Mouse (Mus musculus): ENCODE results near the gene Gm17018. TPM values are rescaled to one million over a fixed set of nuclear protein-coding genes. Genes with fewer than 3 reads are reported as not detected.
A peak's percentile ranks its signal among the peaks of the same experiment; 100 is the strongest.

Gene Gm17018
- total RNA-seq, 2 experiments from 2014 or later = 42.4 to 50.2 TPM

- no peak for ATAC-seq (replicated peaks; ENCODE audit: poor library complexity, severe bottlenecking)
Measured at GRCm38 (mm10) chr19:45586850-45587249, 26.4 kb downstream of the Gm17018 start.

GRCm38 (mm10) chr19:45587509-45588292 lies 27.3 kb downstream of the Gm17018 start:
- ATAC-seq (replicated peaks; ENCODE audit: poor library complexity, severe bottlenecking) = no peak

GRCm38 (mm10) chr19:45589761-45590160 lies 29.3 kb downstream of the Gm17018 start:
- ATAC-seq (replicated peaks; ENCODE audit: poor library complexity, severe bottlenecking) = no peak

GRCm38 (mm10) chr19:45591704-45592103 lies 31.3 kb downstream of the Gm17018 start:
- ATAC-seq (replicated peaks; ENCODE audit: poor library complexity, severe bottlenecking) = peak; percentile 91

GRCm38 (mm10) chr19:45592916-45593315 lies 32.5 kb downstream of the Gm17018 start:
- ATAC-seq (replicated peaks; ENCODE audit: poor library complexity, severe bottlenecking) = no peak

GRCm38 (mm10) chr19:45594079-45594478 lies 33.7 kb downstream of the Gm17018 start:
- ATAC-seq (replicated peaks; ENCODE audit: poor library complexity, severe bottlenecking) = no peak

GRCm38 (mm10) chr19:45595481-45595880 lies 35.1 kb downstream of the Gm17018 start:
- no peak for ATAC-seq (replicated peaks; ENCODE audit: poor library complexity, severe bottlenecking)

- ATAC-seq (replicated peaks; ENCODE audit: poor library complexity, severe bottlenecking) = no peak
Measured at GRCm38 (mm10) chr19:45596019-45596418, 35.6 kb downstream of the Gm17018 start.

GRCm38 (mm10) chr19:45596434-45596833 lies 36.0 kb downstream of the Gm17018 start:
- ATAC-seq (replicated peaks; ENCODE audit: poor library complexity, severe bottlenecking) = no peak

GRCm38 (mm10) chr19:45597106-45597505 lies 36.7 kb downstream of the Gm17018 start:
- ATAC-seq (replicated peaks; ENCODE audit: poor library complexity, severe bottlenecking) = no peak

GRCm38 (mm10) chr19:45602606-45603005 lies 42.2 kb downstream of the Gm17018 start:
- no peak for ATAC-seq (replicated peaks; ENCODE audit: poor library complexity, severe bottlenecking)

GRCm38 (mm10) chr19:45606701-45607100 lies 46.3 kb downstream of the Gm17018 start:
- ATAC-seq (replicated peaks; ENCODE audit: poor library complexity, severe bottlenecking) = no peak

- ATAC-seq (replicated peaks; ENCODE audit: poor library complexity, severe bottlenecking) = no peak
Measured at GRCm38 (mm10) chr19:45607479-45607878, 47.1 kb downstream of the Gm17018 start.

GRCm38 (mm10) chr19:45608648-45609339 lies 48.4 kb downstream of the Gm17018 start:
- no peak for ATAC-seq (replicated peaks; ENCODE audit: poor library complexity, severe bottlenecking)

GRCm38 (mm10) chr19:45610823-45611222 lies 50.4 kb downstream of the Gm17018 start:
- no peak for ATAC-seq (replicated peaks; ENCODE audit: poor library complexity, severe bottlenecking)

GRCm38 (mm10) chr19:45614375-45614774 lies 54.0 kb downstream of the Gm17018 start:
- ATAC-seq (replicated peaks; ENCODE audit: poor library complexity, severe bottlenecking) = no peak

GRCm38 (mm10) chr19:45614928-45615327 lies 54.5 kb downstream of the Gm17018 start:
- no peak for ATAC-seq (replicated peaks; ENCODE audit: poor library complexity, severe bottlenecking)

GRCm38 (mm10) chr19:45615415-45616213 lies 55.2 kb downstream of the Gm17018 start:
- ATAC-seq (replicated peaks; ENCODE audit: poor library complexity, severe bottlenecking) = no peak

GRCm38 (mm10) chr19:45616214-45616518 lies 55.8 kb downstream of the Gm17018 start:
- ATAC-seq (replicated peaks; ENCODE audit: poor library complexity, severe bottlenecking) = no peak

GRCm38 (mm10) chr19:45616735-45617134 lies 56.3 kb downstream of the Gm17018 start:
- ATAC-seq (replicated peaks; ENCODE audit: poor library complexity, severe bottlenecking) = no peak

GRCm38 (mm10) chr19:45618184-45618583 lies 57.8 kb downstream of the Gm17018 start:
- no peak for ATAC-seq (replicated peaks; ENCODE audit: poor library complexity, severe bottlenecking)
